Mouse (Mus musculus) C2C12 (cell line): ENCODE results near the gene Cds1. TPM values are rescaled to one million over a fixed set of nuclear protein-coding genes. Genes with fewer than 3 reads are reported as not detected.

Experiments used
- H3K27me3 ChIP-seq: one replicate; pipeline ENCODE4 v1.6.1; 2011; ENCODE audit not compliant: control insufficient read depth, insufficient read depth, insufficient read length
- H3K36me3 ChIP-seq: one replicate; pipeline ENCODE4 v1.6.1; 2011; ENCODE audit not compliant: control insufficient read depth, insufficient read depth
- H3K4me3 ChIP-seq: one replicate; pipeline ENCODE4 v1.5.1; 2011; ENCODE audit warnings: mild to moderate bottlenecking, control low read depth; ENCODE audit not compliant: poor library complexity, insufficient read depth, severe bottlenecking
- H3K79me2 ChIP-seq: one replicate; pipeline ENCODE4 v1.6.1; 2011; ENCODE audit not compliant: control insufficient read depth, insufficient read depth
- H3K79me3 ChIP-seq: one replicate; pipeline ENCODE4 v1.6.1; 2011; ENCODE audit warnings: low read depth, control low read depth
- H3ac ChIP-seq: one replicate; pipeline ENCODE3; 2011; ENCODE audit warnings: low read depth; ENCODE audit not compliant: control insufficient read depth, insufficient read length
- CEBPB ChIP-seq: IDR thresholded peaks from one replicate; pipeline ENCODE4 v1.6.1; 2011; ENCODE audit warnings: low read depth, mild to moderate bottlenecking, control low read depth, moderate library complexity
- CTCF ChIP-seq: IDR thresholded peaks from one replicate; pipeline ENCODE4 v1.5.1; 2011; ENCODE audit not compliant: control insufficient read depth, insufficient read depth, insufficient read length
- FOSL1 ChIP-seq: IDR thresholded peaks from one replicate; pipeline ENCODE4 v1.8.0; 2011; ENCODE audit warnings: mild to moderate bottlenecking, low read length; ENCODE audit not compliant: poor library complexity, insufficient read depth, severe bottlenecking
- MAX ChIP-seq: IDR thresholded peaks from one replicate; pipeline ENCODE4 v1.6.1; 2011; ENCODE audit warnings: mild to moderate bottlenecking, control low read depth
- MYOD1 ChIP-seq: IDR thresholded peaks from one replicate; pipeline ENCODE4 v1.6.1; 2011; ENCODE audit warnings: low read depth; ENCODE audit not compliant: control insufficient read depth, insufficient read length
- MYOG ChIP-seq: IDR thresholded peaks from one replicate; pipeline ENCODE4 v1.6.1; 2011; ENCODE audit not compliant: control insufficient read depth, insufficient read length; ENCODE audit errors: extremely low read depth
- USF1 ChIP-seq: IDR thresholded peaks from one replicate; pipeline ENCODE4 v1.6.1; 2011; ENCODE audit warnings: low read depth, mild to moderate bottlenecking, control low read depth, moderate library complexity
- polyA plus RNA-seq: library from polyadenylated mRNA; unstranded; fragments of >200 nt; fragmentation: generic; extraction: Trizol; gene quantifications from one replicate; pipeline ENCODE4 v1.2.1, GENCODE M21; 2012; ENCODE audit warnings: missing spikeins

Cds1 gene
- polyA plus RNA-seq, 1 experiment, result not detected

- no peak for TF ChIP-seq CEBPB
- TF ChIP-seq MYOD1, result no peak
- TF ChIP-seq CTCF, result no peak
- TF ChIP-seq USF1, result no peak
- TF ChIP-seq MAX, result no peak
- no peak for TF ChIP-seq FOSL1
- TF ChIP-seq MYOG, result no peak
- H3K79me2 ChIP-seq, result no peaks in the 10 kb centered on the region
- H3K27me3 ChIP-seq, result peaks cover 32% of the 10 kb centered on the region
- H3K4me3 ChIP-seq, result no peak overlapping the region
- no peaks in the 10 kb centered on the region for H3K79me3 ChIP-seq
- no peak overlapping the region for H3ac ChIP-seq
- no peaks in the 10 kb centered on the region for H3K36me3 ChIP-seq
Measured at GRCm38 (mm10) chr5:101767086-101767485, 2.2 kb downstream of the Cds1 start.

GRCm38 (mm10) chr5:101767486-101767885 lies 2.6 kb downstream of the Cds1 start:
- TF ChIP-seq CTCF (no peak), FOSL1 (no peak), MYOD1 (no peak), MAX (no peak), CEBPB (no peak), MYOG (no peak), USF1 (no peak)
- Histone ChIP-seq H3K36me3 (no peaks in the 10 kb centered on the region), H3K27me3 (peaks cover 32% of the 10 kb centered on the region), H3K79me3 (no peaks in the 10 kb centered on the region), H3K79me2 (no peaks in the 10 kb centered on the region), H3ac (no peak overlapping the region), H3K4me3 (no peak overlapping the region)

DNA sequence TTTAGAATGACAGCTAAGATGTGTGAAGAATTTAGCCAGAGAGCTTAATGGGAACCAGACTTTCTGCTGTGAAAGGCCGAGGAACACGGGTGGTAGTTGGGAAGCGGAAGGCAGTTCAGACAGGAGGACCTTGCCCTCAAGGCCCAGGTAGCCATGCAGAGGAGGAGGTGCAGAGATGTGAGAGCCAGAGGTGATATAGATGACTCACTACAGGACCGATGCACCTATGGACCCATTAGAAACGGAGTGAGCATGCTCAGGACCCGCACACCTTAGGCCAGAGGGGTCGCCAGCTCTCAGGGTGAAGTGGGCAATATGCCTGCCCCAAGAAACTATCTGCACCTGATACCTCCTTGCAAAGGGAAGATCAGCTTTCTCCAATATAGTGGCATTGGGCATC lies 3.6 kb downstream of the Cds1 start:
- H3K79me3 ChIP-seq, result no peaks in the 10 kb centered on the region
- peaks cover 32% of the 10 kb centered on the region for H3K27me3 ChIP-seq
- no peak overlapping the region for H3K4me3 ChIP-seq
- no peak overlapping the region for H3ac ChIP-seq
- TF ChIP-seq CEBPB (no peak), MAX (no peak), MYOG (no peak), MYOD1 (no peak), FOSL1 (no peak), USF1 (no peak), CTCF (no peak)
- H3K36me3 ChIP-seq, result no peaks in the 10 kb centered on the region
- no peaks in the 10 kb centered on the region for H3K79me2 ChIP-seq

GRCm38 (mm10) chr5:101772621-101773020 lies 7.7 kb downstream of the Cds1 start:
- H3K36me3 ChIP-seq, result no peaks in the 10 kb centered on the region
- no peaks in the 10 kb centered on the region for H3K79me2 ChIP-seq
- no peak overlapping the region for H3ac ChIP-seq
- no peaks in the 10 kb centered on the region for H3K79me3 ChIP-seq
- H3K4me3 ChIP-seq, result no peak overlapping the region
- peaks cover 18% of the 10 kb centered on the region for H3K27me3 ChIP-seq
- TF ChIP-seq MYOG (no peak), CTCF (no peak), CEBPB (no peak), MAX (no peak), MYOD1 (no peak), FOSL1 (no peak), USF1 (no peak)

GRCm38 (mm10) chr5:101775262-101775661 lies 10.3 kb downstream of the Cds1 start:
- Histone ChIP-seq H3K79me3 (no peaks in the 10 kb centered on the region), H3K79me2 (no peaks in the 10 kb centered on the region), H3ac (no peak overlapping the region), H3K36me3 (no peaks in the 10 kb centered on the region), H3K4me3 (no peak overlapping the region), H3K27me3 (peaks cover 7% of the 10 kb centered on the region)
- TF ChIP-seq CEBPB, result no peak
- no peak for TF ChIP-seq MYOD1

DNA sequence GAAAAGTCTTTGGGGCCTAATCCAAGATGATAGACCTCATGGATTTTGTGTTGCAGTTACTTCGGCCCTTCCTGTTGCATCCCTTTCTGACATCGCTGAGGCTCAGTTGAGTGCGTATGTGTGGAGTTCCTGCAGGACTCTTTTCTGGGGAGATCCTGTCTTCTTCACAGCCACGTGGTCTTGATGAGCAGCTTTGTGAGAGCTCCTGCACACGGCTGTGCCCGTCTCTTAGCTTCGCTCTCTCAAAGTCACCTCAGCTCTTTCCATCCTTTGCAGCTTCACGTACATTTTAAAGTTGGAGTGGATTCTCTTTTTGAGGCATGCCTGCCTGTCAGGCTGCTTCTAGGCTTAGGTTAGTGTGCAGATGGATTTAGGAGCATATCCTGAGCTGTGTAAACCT lies 11.6 kb downstream of the Cds1 start:
- Histone ChIP-seq H3K4me3 (no peak overlapping the region), H3K36me3 (no peaks in the 10 kb centered on the region), H3K79me2 (no peaks in the 10 kb centered on the region), H3ac (no peak overlapping the region), H3K79me3 (no peaks in the 10 kb centered on the region), H3K27me3 (peaks cover 5% of the 10 kb centered on the region)
- TF ChIP-seq MYOG (no peak), USF1 (no peak), MYOD1 (no peak), FOSL1 (no peak), CTCF (no peak), MAX (no peak), CEBPB (no peak)
